Mouse (Mus musculus): ENCODE data around the gene Stk40. TPM values are rescaled to one million over a fixed set of nuclear protein-coding genes. Genes with fewer than 3 reads are reported as not detected.
A peak's percentile ranks its signal among the peaks of the same experiment; 100 is the strongest.

Stk40 gene
- total and polyA plus RNA-seq, 2 experiments from 2014 or later, result 19.7 to 23.3 TPM

GRCm38 (mm10) chr4:126067401-126068077 lies 36.2 kb upstream of the Stk40 start:
- Histone ChIP-seq H3K9me3 (ENCODE audit: low read length) (no peaks in the 10 kb centered on the region), H3K4me1 (ENCODE audit: insufficient read depth, low read length) (no peaks in the 10 kb centered on the region), H3K27me3 (ENCODE audit: insufficient read depth, low read length) (no peaks in the 10 kb centered on the region), H3K27ac (no peak overlapping the region), H3K36me3 (ENCODE audit: insufficient read depth, low read length) (no peaks in the 10 kb centered on the region), H3K4me2 (ENCODE audit: low read depth, low read length) (no peak overlapping the region), H3K4me3 (ENCODE audit: low read length) (no peak overlapping the region), H3K9ac (replicated peaks; ENCODE audit: low read length) (no peak overlapping the region)
- ATAC-seq (no peak), DNase-seq (ENCODE audit: low spot score) (peak; percentile 51)
- 48% methylated on average over 15 of the region's 15 CpGs for WGBS
- no peak for TF ChIP-seq CTCF (IDR thresholded peaks at IDR 0.05; ENCODE audit: low read depth)

GRCm38 (mm10) chr4:126068842-126069241 lies 34.9 kb upstream of the Stk40 start:
- no peak for DNase-seq (ENCODE audit: low spot score)
- Histone ChIP-seq H3K27me3 (ENCODE audit: insufficient read depth, low read length) (no peaks in the 10 kb centered on the region), H3K4me1 (ENCODE audit: insufficient read depth, low read length) (no peaks in the 10 kb centered on the region), H3K36me3 (ENCODE audit: insufficient read depth, low read length) (no peaks in the 10 kb centered on the region), H3K4me2 (ENCODE audit: low read depth, low read length) (no peak overlapping the region), H3K4me3 (ENCODE audit: low read length) (no peak overlapping the region), H3K9ac (replicated peaks; ENCODE audit: low read length) (no peak overlapping the region), H3K9me3 (ENCODE audit: low read length) (no peaks in the 10 kb centered on the region), H3K27ac (no peak overlapping the region)
- WGBS, result 84% methylated on average over 6 of the region's 6 CpGs
- TF ChIP-seq CTCF (IDR thresholded peaks at IDR 0.05; ENCODE audit: low read depth), result no peak
- ATAC-seq, result no peak

- ATAC-seq, result no peak
Measured at GRCm38 (mm10) chr4:126077833-126078232, 25.9 kb upstream of the Stk40 start.

GRCm38 (mm10) chr4:126079266-126079665 lies 24.5 kb upstream of the Stk40 start:
- no peak overlapping the region for H3K9ac ChIP-seq (replicated peaks; ENCODE audit: low read length)
- no peak for DNase-seq (ENCODE audit: low spot score)
- no peak for TF ChIP-seq CTCF (IDR thresholded peaks at IDR 0.05; ENCODE audit: low read depth)
- no peak overlapping the region for H3K4me2 ChIP-seq (ENCODE audit: low read depth, low read length)
- H3K36me3 ChIP-seq (ENCODE audit: insufficient read depth, low read length), result peaks cover 5% of the 10 kb centered on the region; the same call in 1 of the 2 replicates
- 80% methylated on average over 4 of the region's 4 CpGs for WGBS
- H3K4me3 ChIP-seq (ENCODE audit: low read length), result no peak overlapping the region
- ATAC-seq, result no peak
- H3K27me3 ChIP-seq (ENCODE audit: insufficient read depth, low read length), result no peaks in the 10 kb centered on the region
- no peak overlapping the region for H3K27ac ChIP-seq
- no peaks in the 10 kb centered on the region for H3K9me3 ChIP-seq (ENCODE audit: low read length)
- no peaks in the 10 kb centered on the region for H3K4me1 ChIP-seq (ENCODE audit: insufficient read depth, low read length)

More at GRCm38 (mm10) chr4:126077833-126078232, 25.9 kb upstream of the Stk40 start:
- no peaks in the 10 kb centered on the region for H3K36me3 ChIP-seq (ENCODE audit: insufficient read depth, low read length)
- no peak overlapping the region for H3K4me3 ChIP-seq (ENCODE audit: low read length)
- TF ChIP-seq CTCF (IDR thresholded peaks at IDR 0.05; ENCODE audit: low read depth), result no peak
- H3K4me2 ChIP-seq (ENCODE audit: low read depth, low read length), result no peak overlapping the region
- H3K4me1 ChIP-seq (ENCODE audit: insufficient read depth, low read length), result no peaks in the 10 kb centered on the region
- DNase-seq (ENCODE audit: low spot score), result no peak
- no peak overlapping the region for H3K9ac ChIP-seq (replicated peaks; ENCODE audit: low read length)
- no peaks in the 10 kb centered on the region for H3K9me3 ChIP-seq (ENCODE audit: low read length)
- 74% methylated on average over 6 of the region's 6 CpGs for WGBS
- H3K27ac ChIP-seq, result no peak overlapping the region
- no peaks in the 10 kb centered on the region for H3K27me3 ChIP-seq (ENCODE audit: insufficient read depth, low read length)

- no peak overlapping the region for H3K9ac ChIP-seq (replicated peaks; ENCODE audit: low read length)
- H3K4me3 ChIP-seq (ENCODE audit: low read length), result no peak overlapping the region
- DNase-seq (ENCODE audit: low spot score), result no peak
- peaks cover 5% of the 10 kb centered on the region; the same call in 1 of the 2 replicates for H3K36me3 ChIP-seq (ENCODE audit: insufficient read depth, low read length)
- no peaks in the 10 kb centered on the region for H3K9me3 ChIP-seq (ENCODE audit: low read length)
- H3K27me3 ChIP-seq (ENCODE audit: insufficient read depth, low read length), result no peaks in the 10 kb centered on the region
- WGBS, result 94% methylated on average over 1 of the region's 1 CpGs
- no peaks in the 10 kb centered on the region for H3K4me1 ChIP-seq (ENCODE audit: insufficient read depth, low read length)
- H3K4me2 ChIP-seq (ENCODE audit: low read depth, low read length), result no peak overlapping the region
- H3K27ac ChIP-seq, result no peak overlapping the region
- ATAC-seq, result no peak
- TF ChIP-seq CTCF (IDR thresholded peaks at IDR 0.05; ENCODE audit: low read depth), result no peak
Measured at GRCm38 (mm10) chr4:126081601-126082000, 22.2 kb upstream of the Stk40 start.

GRCm38 (mm10) chr4:126083021-126083420 lies 20.7 kb upstream of the Stk40 start:
- ATAC-seq, result no peak
- Histone ChIP-seq H3K36me3 (ENCODE audit: insufficient read depth, low read length) (peaks cover 14% of the 10 kb centered on the region; the same call in 1 of the 2 replicates), H3K9ac (replicated peaks; ENCODE audit: low read length) (no peak overlapping the region), H3K4me3 (ENCODE audit: low read length) (no peak overlapping the region), H3K4me2 (ENCODE audit: low read depth, low read length) (no peak overlapping the region), H3K27me3 (ENCODE audit: insufficient read depth, low read length) (no peaks in the 10 kb centered on the region), H3K27ac (no peak overlapping the region), H3K9me3 (ENCODE audit: low read length) (no peaks in the 10 kb centered on the region), H3K4me1 (ENCODE audit: insufficient read depth, low read length) (no peaks in the 10 kb centered on the region)
- TF ChIP-seq CTCF (IDR thresholded peaks at IDR 0.05; ENCODE audit: low read depth), result no peak
- no peak for DNase-seq (ENCODE audit: low spot score)
- WGBS, result 95% methylated on average over 9 of the region's 9 CpGs

- no peaks in the 10 kb centered on the region for H3K27me3 ChIP-seq (ENCODE audit: insufficient read depth, low read length)
- H3K4me3 ChIP-seq (ENCODE audit: low read length), result no peak overlapping the region
- DNase-seq (ENCODE audit: low spot score), result no peak
- no peaks in the 10 kb centered on the region for H3K9me3 ChIP-seq (ENCODE audit: low read length)
- no peak overlapping the region for H3K9ac ChIP-seq (replicated peaks; ENCODE audit: low read length)
- TF ChIP-seq CTCF (IDR thresholded peaks at IDR 0.05; ENCODE audit: low read depth), result no peak
- 78% methylated on average over 8 of the region's 8 CpGs for WGBS
- no peaks in the 10 kb centered on the region for H3K4me1 ChIP-seq (ENCODE audit: insufficient read depth, low read length)
- H3K27ac ChIP-seq, result no peak overlapping the region
- peaks cover 17% of the 10 kb centered on the region; the same call in 1 of the 2 replicates for H3K36me3 ChIP-seq (ENCODE audit: insufficient read depth, low read length)
- H3K4me2 ChIP-seq (ENCODE audit: low read depth, low read length), result no peak overlapping the region
- no peak for ATAC-seq
Measured at GRCm38 (mm10) chr4:126084382-126084781, 19.4 kb upstream of the Stk40 start.

All from hindbrain, postnatal 0 days (tissue).